8 mouse cellular contexts compared by ENCODE assay signal in genomic region chr3:51276421-51277111, GRCm38 (mm10). TPM values are rescaled to one million over a fixed set of nuclear protein-coding genes. Genes with fewer than 3 reads are reported as not detected.
A peak's percentile ranks its signal among the peaks of the same experiment; 100 is the strongest.
DNase-seq lines count a peak whose midpoint lies in the region; ATAC-seq and TF ChIP-seq lines count a peak whose summit lies in the region.

No protein-coding gene starts in this region.

- no peak; the same call in 1 of the 2 replicates for TF ChIP-seq CTCF in thymus, adult 2 months (IDR thresholded peaks at IDR 0.05; ENCODE audit: borderline replicate concordance, control insufficient read depth, extremely low read depth, insufficient read depth, low read length, poor library complexity)

- TF ChIP-seq POLR2A in thymus, adult 2 months (IDR thresholded peaks at IDR 0.05; ENCODE audit: control insufficient read depth, extremely low read depth, insufficient read depth, low read length, poor library complexity), result no peak

- no peaks in the 10 kb centered on the region for H3K9me3 ChIP-seq in kidney, embryonic 16.5 days (ENCODE audit: low read length)
- H3K9me3 ChIP-seq in liver, embryonic 16.5 days (replicated peaks; ENCODE audit: control insufficient read depth, low read length), result no peaks in the 10 kb centered on the region
- no peaks in the 10 kb centered on the region for H3K9me3 ChIP-seq in neural tube, embryonic 12.5 days

- H3K27ac ChIP-seq in thymus, adult 2 months (ENCODE audit: control insufficient read depth, insufficient read depth, low read length), result peak overlapping the region; percentile 94
- H3K27ac ChIP-seq in brown adipose tissue, adult 24 weeks (replicated peaks; ENCODE audit: low read depth, low read length), result peak overlapping the region; percentile 87
- H3K27ac ChIP-seq in kidney, embryonic 16.5 days (ENCODE audit: low read length), result peak overlapping the region; percentile 99
- peak overlapping the region; percentile 92 for H3K27ac ChIP-seq in liver, embryonic 16.5 days (ENCODE audit: low read length)
- peak overlapping the region; percentile 92 for H3K27ac ChIP-seq in neural tube, embryonic 12.5 days

- under 1% methylated on average over 75 of the region's 93 CpGs for WGBS in thymus, adult 2 months
- under 1% methylated on average over 51 of the region's 93 CpGs for WGBS in kidney, embryonic 16.5 days
- under 1% methylated on average over 86 of the region's 93 CpGs for WGBS in liver, embryonic 16.5 days (ENCODE audit: insufficient replicate concordance)
- under 1% methylated on average over 81 of the region's 93 CpGs for WGBS in neural tube, embryonic 12.5 days

- peak overlapping the region; percentile 84 for H3K4me2 ChIP-seq in kidney, embryonic 16.5 days (replicated peaks; ENCODE audit: low read depth, low read length)
- peak overlapping the region; percentile 89 for H3K4me2 ChIP-seq in liver, embryonic 16.5 days (ENCODE audit: low read depth, low read length)
- peak overlapping the region; percentile 80 for H3K4me2 ChIP-seq in neural tube, embryonic 12.5 days (replicated peaks)

- H3K4me3 ChIP-seq in thymus, adult 2 months (ENCODE audit: control insufficient read depth, insufficient read depth, low read length), result peak overlapping the region; percentile 86
- H3K4me3 ChIP-seq in brown adipose tissue, adult 24 weeks (ENCODE audit: insufficient read depth, low read depth, low read length), result peak overlapping the region; percentile 98
- peak overlapping the region; percentile 100 for H3K4me3 ChIP-seq in kidney, embryonic 16.5 days (ENCODE audit: low read length)
- peak overlapping the region; percentile 92 for H3K4me3 ChIP-seq in liver, embryonic 16.5 days (ENCODE audit: low read depth, low read length)
- peak overlapping the region; percentile 98 for H3K4me3 ChIP-seq in neural tube, embryonic 12.5 days

- H3K9ac ChIP-seq in kidney, embryonic 16.5 days (replicated peaks; ENCODE audit: low read length), result peak overlapping the region; percentile 93
- H3K9ac ChIP-seq in liver, embryonic 16.5 days (ENCODE audit: low read depth, low read length), result peak overlapping the region; percentile 87
- H3K9ac ChIP-seq in neural tube, embryonic 12.5 days, result peak overlapping the region; percentile 87

- H3K27me3 ChIP-seq in thymus, adult 2 months (ENCODE audit: control insufficient read depth, insufficient read depth, low read length), result no peaks in the 10 kb centered on the region
- no peaks in the 10 kb centered on the region for H3K27me3 ChIP-seq in kidney, embryonic 16.5 days (ENCODE audit: insufficient read depth, low read length)
- no peaks in the 10 kb centered on the region for H3K27me3 ChIP-seq in liver, embryonic 16.5 days (ENCODE audit: control insufficient read depth, insufficient read depth, low read depth, low read length)
- no peaks in the 10 kb centered on the region for H3K27me3 ChIP-seq in neural tube, embryonic 12.5 days (replicated peaks)

- no peaks in the 10 kb centered on the region for H3K36me3 ChIP-seq in thymus, adult 2 months (ENCODE audit: control insufficient read depth, insufficient read depth, low read length)
- H3K36me3 ChIP-seq in kidney, embryonic 16.5 days (ENCODE audit: insufficient read depth, low read length), result no peaks in the 10 kb centered on the region
- H3K36me3 ChIP-seq in liver, embryonic 16.5 days (ENCODE audit: control insufficient read depth, insufficient read depth), result no peaks in the 10 kb centered on the region
- H3K36me3 ChIP-seq in neural tube, embryonic 12.5 days, result no peaks in the 10 kb centered on the region

- peaks cover 4% of the 10 kb centered on the region for H3K4me1 ChIP-seq in thymus, adult 2 months (replicated peaks; ENCODE audit: control insufficient read depth, insufficient read depth, low read length)
- H3K4me1 ChIP-seq in brown adipose tissue, adult 24 weeks (ENCODE audit: control insufficient read depth, insufficient read depth, insufficient read length, low read length), result no peaks in the 10 kb centered on the region
- peaks cover 8% of the 10 kb centered on the region for H3K4me1 ChIP-seq in kidney, embryonic 16.5 days (ENCODE audit: insufficient read depth, low read length)
- H3K4me1 ChIP-seq in liver, embryonic 16.5 days (ENCODE audit: control insufficient read depth, low read depth, low read length), result peaks cover 11% of the 10 kb centered on the region
- H3K4me1 ChIP-seq in neural tube, embryonic 12.5 days, result no peaks in the 10 kb centered on the region

- DNase-seq in thymus, adult 2 months, result no peak
- DNase-seq in thymus, postnatal 25 days, result no peak
- peak; percentile 22 to 24 for DNase-seq in frontal cortex, postnatal 25 days (ENCODE audit: low spot score in 2 of 2)
- peak; percentile 47 for DNase-seq in urinary bladder, postnatal 25 days (ENCODE audit: low spot score)

- peak; percentile 44; the same call in 1 of the 2 replicates for ATAC-seq in kidney, embryonic 16.5 days (ENCODE audit: low FRiP score, low TSS enrichment)
- peak; percentile 25 for ATAC-seq in liver, embryonic 16.5 days (ENCODE audit: low read depth)
- peak; percentile 59 for ATAC-seq in neural tube, embryonic 12.5 days (ENCODE audit: low FRiP score, low read depth)

RNA-seq across cellular contexts. Expression of gene Noct, which starts 52.3 kb away (rescaled TPM):
- 30.8 and 35.8 TPM in 2 replicates for polyA plus RNA-seq in thymus, adult 2 months (2012; rRNA removed)
- polyA plus RNA-seq in brown adipose tissue, adult 24 weeks (2012; ENCODE audit: insufficient read depth, insufficient read length, missing spikeins), result 16.9 and 38.8 TPM in 2 replicates
- 7.2 and 7.9 TPM in 2 replicates for polyA plus RNA-seq in kidney, embryonic 16.5 days (2015; fragmentation: Nextera tagmentation; extraction: Ambion mirVana)
- polyA plus RNA-seq in liver, embryonic 16.5 days (2015; fragmentation: Nextera tagmentation; extraction: Ambion mirVana), result 13.7 and 13.8 TPM in 2 replicates
- polyA plus RNA-seq in neural tube, embryonic 12.5 days (2016; fragmentation: Nextera tagmentation; extraction: Ambion mirVana), result 18.9 and 20.3 TPM in 2 replicates

Comparison
In these comparisons a context has a peak if more than half of its experiments do, and no peak if none do; other contexts are left out.
1. DNase-seq: peak in frontal cortex, postnatal 25 days (2 of 2) and urinary bladder, postnatal 25 days (single experiment); none in thymus, adult 2 months (single experiment) and thymus, postnatal 25 days (single experiment).
2. Peak in every context shown above with its lines, with median percentiles within 50 percentile points of each other: H3K27ac ChIP-seq, H3K4me3 ChIP-seq, ATAC-seq, H3K4me2 ChIP-seq and H3K9ac ChIP-seq.